Mouse (Mus musculus) liver, embryonic 16.5 days (tissue): ENCODE measurements around the gene Tanc1. TPM values are rescaled to one million over a fixed set of nuclear protein-coding genes. Genes with fewer than 3 reads are reported as not detected.

ENCODE experiments used
- ATAC-seq: fragments of 200-750 bp; cut with Nextera tagmentation; 2 replicates; pipeline ENCODE4 v1.8.0; 2017; ENCODE audit warnings: low read depth, mild to moderate bottlenecking, moderate number of reproducible peaks, moderate library complexity
- H3K27ac ChIP-seq: fragments of 300-500 bp; sonication (generic); 2 replicates; pipeline ENCODE4 v1.5.1; 2014; ENCODE audit warnings: mild to moderate bottlenecking, low read length
- H3K27me3 ChIP-seq: fragments of 300-500 bp; sonication (generic); 2 replicates; pipeline ENCODE4 v1.6.1; 2014; ENCODE audit warnings: low read depth, low read length, mixed read lengths; ENCODE audit not compliant: control insufficient read depth, insufficient read depth
- H3K36me3 ChIP-seq: fragments of 300-500 bp; sonication (generic); 2 replicates; pipeline ENCODE4 v1.6.1; 2014; ENCODE audit warnings: mild to moderate bottlenecking; ENCODE audit not compliant: control insufficient read depth, insufficient read depth
- H3K4me1 ChIP-seq: fragments of 300-500 bp; sonication (generic); 2 replicates; pipeline ENCODE4 v1.6.1; 2014; ENCODE audit warnings: low read depth, low read length, mixed read lengths; ENCODE audit not compliant: control insufficient read depth
- H3K4me2 ChIP-seq: fragments of 300-500 bp; sonication (generic); 2 replicates; pipeline ENCODE4 v1.6.1; 2014; ENCODE audit warnings: low read depth, low read length, mixed read lengths
- H3K4me3 ChIP-seq: fragments of 300-500 bp; sonication (generic); 2 replicates; pipeline ENCODE4 v1.5.1; 2014; ENCODE audit warnings: low read depth, mild to moderate bottlenecking, low read length
- H3K9ac ChIP-seq: fragments of 300-500 bp; sonication (generic); 2 replicates; pipeline ENCODE4 v1.6.1; 2014; ENCODE audit warnings: low read depth, low read length
- H3K9me3 ChIP-seq: fragments of 300-500 bp; sonication (generic); replicated peaks from 2 replicates; pipeline ENCODE4 v1.6.1; 2016; ENCODE audit warnings: low read length; ENCODE audit not compliant: control insufficient read depth
- WGBS: fragments of 180-500 bp; shearing (Covaris S2); extraction: QIAGEN DNeasy Blood & Tissue Kit; methylation state at CpG from one replicate; pipeline ENCODE4 v1.1.7; 2014; ENCODE audit not compliant: insufficient replicate concordance; 5-methylcytosine and 5-hydroxymethylcytosine counted together
- polyA plus RNA-seq: library from polyadenylated mRNA; unstranded; fragments of >200 nt; fragmentation: Nextera tagmentation; extraction: Ambion mirVana; gene quantifications from 2 replicates; pipeline ENCODE4 v1.2.1, GENCODE M21; 2015

Gene Tanc1
- polyA plus RNA-seq, 1 experiment from 2014 or later, result 3.9 TPM

DNA sequence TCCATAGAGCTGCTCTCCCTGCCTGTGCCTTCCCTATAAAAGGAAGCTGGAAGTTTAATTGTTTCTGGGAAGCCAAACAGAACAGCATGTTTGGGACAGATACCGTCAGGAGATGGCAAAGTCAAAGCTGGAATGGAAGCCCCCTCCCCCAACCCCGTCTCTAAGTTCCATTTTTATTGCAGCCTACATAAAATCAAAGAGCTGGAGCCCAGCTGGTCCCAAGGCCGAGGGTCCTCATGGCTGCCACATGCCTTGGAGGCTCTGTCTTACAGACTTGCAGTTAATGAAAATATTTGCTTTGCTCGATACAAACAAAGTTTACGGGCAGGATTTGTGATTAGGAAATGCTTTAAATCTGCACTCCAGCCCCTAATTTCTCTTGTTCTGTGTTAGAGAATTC is 109.9 kb downstream of the Tanc1 start:
- no peak overlapping the region for H3K4me3 ChIP-seq
- H3K4me2 ChIP-seq, result no peak overlapping the region
- WGBS, result 44% methylated on average over 5 of the region's 5 CpGs
- H3K9ac ChIP-seq, result no peak overlapping the region
- H3K27me3 ChIP-seq, result no peaks in the 10 kb centered on the region
- H3K27ac ChIP-seq, result no peak overlapping the region
- no peak for ATAC-seq
- no peaks in the 10 kb centered on the region for H3K9me3 ChIP-seq
- H3K4me1 ChIP-seq, result no peaks in the 10 kb centered on the region; the same call in none of the 2 replicates
- no peaks in the 10 kb centered on the region for H3K36me3 ChIP-seq

DNA sequence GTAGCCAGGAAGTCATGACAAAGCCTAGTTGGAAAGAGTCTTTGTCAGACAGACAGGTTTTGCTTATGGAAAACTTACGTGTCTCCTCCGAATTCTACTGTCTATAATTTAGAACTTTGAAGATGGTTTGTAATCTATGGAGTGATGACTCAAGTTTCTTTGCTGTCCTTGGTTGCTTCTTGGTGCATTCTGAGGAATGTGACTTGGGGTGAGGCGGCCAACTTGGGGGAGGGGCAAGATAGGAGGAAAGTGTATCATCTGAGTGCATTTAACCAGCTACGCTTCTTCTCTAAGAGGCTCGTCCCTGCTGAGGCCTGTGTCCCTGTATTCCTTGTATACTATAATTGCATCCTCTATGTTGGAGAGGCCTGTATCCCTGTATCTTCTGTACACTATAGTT is 111.5 kb downstream of the Tanc1 start:
- Histone ChIP-seq H3K4me1 (no peaks in the 10 kb centered on the region; the same call in none of the 2 replicates), H3K4me2 (no peak overlapping the region), H3K9me3 (no peaks in the 10 kb centered on the region), H3K27ac (no peak overlapping the region), H3K9ac (no peak overlapping the region), H3K4me3 (no peak overlapping the region), H3K36me3 (no peaks in the 10 kb centered on the region), H3K27me3 (no peaks in the 10 kb centered on the region)
- ATAC-seq, result no peak
- WGBS, result 61% methylated on average over 5 of the region's 5 CpGs

DNA sequence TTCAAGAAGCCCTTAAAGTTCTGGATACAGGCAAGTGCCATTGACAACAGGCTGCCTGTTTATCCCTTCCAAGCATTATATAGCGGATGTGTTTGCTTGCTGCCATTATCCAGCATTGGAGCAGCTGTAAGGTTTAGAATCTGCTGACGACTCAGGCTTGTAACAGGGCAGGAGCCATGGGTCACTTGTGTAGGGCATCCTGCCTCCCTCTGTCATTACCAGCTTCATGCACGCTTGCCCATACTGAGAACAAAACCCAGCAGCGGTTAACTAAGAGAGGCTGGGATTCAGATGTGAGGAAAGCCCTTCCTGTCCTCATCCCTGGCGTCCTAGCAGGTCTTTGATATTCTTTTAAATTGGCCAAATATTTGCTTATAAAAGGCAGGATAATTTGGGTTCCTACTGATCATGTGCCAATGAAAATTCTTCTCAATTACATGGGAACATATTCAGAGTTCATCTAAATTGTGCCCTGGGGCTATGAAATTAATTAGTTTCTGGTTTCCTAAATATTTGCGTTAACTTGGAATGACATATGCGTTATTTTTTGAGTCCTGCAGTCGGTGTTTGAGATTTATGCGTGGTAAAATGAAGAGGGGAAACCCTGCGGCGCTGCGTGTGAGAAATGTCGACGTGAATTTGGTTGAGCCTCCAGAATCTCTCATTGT is 113.8 kb downstream of the Tanc1 start:
- H3K36me3 ChIP-seq, result no peaks in the 10 kb centered on the region
- no peak overlapping the region for H3K27ac ChIP-seq
- no peak overlapping the region for H3K9ac ChIP-seq
- no peak overlapping the region for H3K4me2 ChIP-seq
- H3K27me3 ChIP-seq, result no peaks in the 10 kb centered on the region
- H3K4me3 ChIP-seq, result no peak overlapping the region
- no peaks in the 10 kb centered on the region for H3K9me3 ChIP-seq
- ATAC-seq, result no peak
- 73% methylated on average over 14 of the region's 14 CpGs for WGBS
- no peaks in the 10 kb centered on the region; the same call in 1 of the 2 replicates for H3K4me1 ChIP-seq

DNA sequence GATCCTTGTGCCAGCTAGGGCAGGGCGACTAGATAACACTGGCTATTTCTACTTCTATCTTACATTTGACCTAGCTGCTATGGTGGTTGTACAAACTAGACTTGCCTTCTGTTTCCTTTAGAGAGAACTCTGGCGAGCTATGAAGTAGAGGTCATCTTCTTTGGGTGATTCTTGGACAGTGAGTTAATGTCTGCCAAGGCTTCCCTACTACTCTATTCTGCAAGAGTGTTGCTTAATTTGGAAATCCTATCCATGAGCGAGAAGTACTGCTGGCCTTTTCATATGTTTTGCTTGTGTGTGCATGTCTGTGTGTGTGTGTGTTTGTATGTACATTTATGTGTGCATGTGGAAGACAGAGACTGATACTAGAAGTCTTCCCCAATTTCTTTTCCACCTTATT is 120.0 kb downstream of the Tanc1 start:
- H3K27ac ChIP-seq, result no peak overlapping the region
- no peaks in the 10 kb centered on the region for H3K36me3 ChIP-seq
- H3K27me3 ChIP-seq, result no peaks in the 10 kb centered on the region
- no peak for ATAC-seq
- no peaks in the 10 kb centered on the region for H3K4me1 ChIP-seq
- H3K9ac ChIP-seq, result no peak overlapping the region
- 62% methylated on average over 3 of the region's 3 CpGs for WGBS
- no peak overlapping the region for H3K4me3 ChIP-seq
- H3K4me2 ChIP-seq, result no peak overlapping the region
- no peaks in the 10 kb centered on the region for H3K9me3 ChIP-seq

DNA sequence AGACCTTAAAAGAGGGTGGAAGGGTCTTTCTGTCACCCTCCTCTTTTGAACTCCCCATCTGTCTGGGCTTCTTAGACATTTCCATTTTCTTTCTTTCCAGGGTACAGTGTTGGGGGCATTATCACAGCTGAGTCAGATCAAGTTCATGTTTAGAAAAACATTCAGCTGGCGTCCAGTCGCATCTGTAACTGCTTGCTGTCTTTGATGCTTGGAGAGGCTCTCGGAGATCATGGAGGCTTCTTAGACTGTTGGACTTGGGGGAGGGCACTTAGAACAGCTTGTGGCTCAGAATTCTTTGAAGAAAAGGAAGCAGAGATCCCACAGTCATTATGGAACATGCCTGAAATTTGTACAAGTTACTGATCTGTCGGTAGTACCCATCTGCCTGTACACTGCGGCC is 121.6 kb downstream of the Tanc1 start:
- no peak for ATAC-seq

DNA sequence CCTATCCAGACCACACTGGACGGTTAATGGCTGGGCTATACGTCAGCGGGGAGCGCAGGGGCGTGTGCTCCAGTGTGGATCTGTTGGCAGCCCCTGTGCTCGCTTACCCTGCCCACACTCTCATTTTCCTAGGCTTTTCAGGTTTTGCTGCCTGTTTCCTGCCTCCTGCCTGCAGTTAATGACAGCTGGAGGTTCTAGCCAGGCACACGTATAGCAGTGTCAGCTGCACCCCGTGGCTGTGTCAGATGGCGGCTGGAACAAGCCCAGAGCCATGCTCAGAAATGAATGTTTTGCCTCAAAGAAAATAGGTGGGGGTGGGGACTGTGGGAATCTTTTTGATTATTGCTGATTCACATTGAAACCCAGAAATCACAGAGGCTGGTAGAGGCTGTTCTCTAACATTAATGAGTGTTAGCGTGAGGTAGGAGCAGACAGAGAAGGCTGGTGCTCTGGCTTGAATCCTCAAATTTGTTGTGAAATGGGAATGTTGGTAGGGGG is 124.6 kb downstream of the Tanc1 start:
- H3K4me2 ChIP-seq, result no peak overlapping the region
- H3K9ac ChIP-seq, result no peak overlapping the region
- H3K4me3 ChIP-seq, result no peak overlapping the region
- WGBS, result 63% methylated on average over 10 of the region's 10 CpGs
- no peaks in the 10 kb centered on the region for H3K36me3 ChIP-seq
- no peak overlapping the region for H3K27ac ChIP-seq
- no peaks in the 10 kb centered on the region for H3K27me3 ChIP-seq
- no peaks in the 10 kb centered on the region for H3K4me1 ChIP-seq
- H3K9me3 ChIP-seq, result no peaks in the 10 kb centered on the region
- ATAC-seq, result no peak

More for the DNA sequence above, 121.6 kb downstream of the Tanc1 start:
- WGBS, result 72% methylated on average over 5 of the region's 5 CpGs
- no peaks in the 10 kb centered on the region for H3K9me3 ChIP-seq
- no peaks in the 10 kb centered on the region for H3K27me3 ChIP-seq
- H3K4me3 ChIP-seq, result no peak overlapping the region
- no peak overlapping the region for H3K4me2 ChIP-seq
- H3K4me1 ChIP-seq, result no peaks in the 10 kb centered on the region
- H3K36me3 ChIP-seq, result no peaks in the 10 kb centered on the region
- no peak overlapping the region for H3K9ac ChIP-seq
- H3K27ac ChIP-seq, result no peak overlapping the region

DNA sequence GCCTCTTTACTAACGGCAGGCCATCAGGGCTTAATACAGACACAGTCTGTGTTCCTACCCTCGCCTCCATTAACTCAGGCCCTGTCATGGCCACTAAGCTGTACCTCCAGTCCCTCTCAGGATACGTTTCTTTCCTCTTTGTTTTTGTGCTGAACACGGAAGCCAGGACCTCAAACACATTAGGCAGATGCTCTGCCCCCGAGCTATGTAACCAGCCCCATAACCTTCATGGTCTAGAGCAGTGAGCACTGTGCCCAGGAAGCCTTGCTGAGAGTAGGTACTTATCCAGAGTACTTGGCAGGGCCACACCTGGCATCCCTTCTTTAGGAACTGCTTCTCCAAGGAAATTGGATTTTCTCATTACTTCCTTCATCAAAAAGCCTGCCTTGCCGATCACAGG is 125.5 kb downstream of the Tanc1 start:
- 58% methylated on average over 6 of the region's 6 CpGs for WGBS
- no peak overlapping the region for H3K9ac ChIP-seq
- no peaks in the 10 kb centered on the region for H3K36me3 ChIP-seq
- H3K27me3 ChIP-seq, result no peaks in the 10 kb centered on the region
- no peak overlapping the region for H3K4me2 ChIP-seq
- ATAC-seq, result no peak
- H3K27ac ChIP-seq, result no peak overlapping the region
- H3K4me3 ChIP-seq, result no peak overlapping the region
- H3K4me1 ChIP-seq, result no peaks in the 10 kb centered on the region
- no peaks in the 10 kb centered on the region for H3K9me3 ChIP-seq

DNA sequence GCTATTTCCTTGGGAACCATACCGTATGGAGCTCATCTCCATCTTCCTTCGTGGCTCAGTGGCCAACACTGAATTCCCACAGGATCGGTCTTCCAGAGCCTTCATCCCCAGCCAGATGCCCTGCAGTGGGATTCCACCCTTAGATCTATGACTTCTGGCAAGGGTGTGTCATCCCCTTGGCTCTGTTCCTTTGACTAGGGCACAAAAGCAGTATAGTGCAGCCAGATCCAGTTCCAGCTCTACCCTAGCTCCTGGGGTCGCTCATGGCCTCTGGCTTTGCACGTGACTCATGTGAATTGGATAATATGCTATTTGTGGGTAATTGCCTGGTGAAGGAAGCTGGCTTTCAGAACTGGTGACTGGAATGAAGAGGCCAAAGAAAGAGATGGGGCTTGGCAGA is 126.5 kb downstream of the Tanc1 start:
- H3K4me2 ChIP-seq, result no peak overlapping the region
- H3K27me3 ChIP-seq, result no peaks in the 10 kb centered on the region
- H3K4me1 ChIP-seq, result no peaks in the 10 kb centered on the region
- H3K9me3 ChIP-seq, result no peaks in the 10 kb centered on the region
- 77% methylated on average over 5 of the region's 5 CpGs for WGBS
- no peak overlapping the region for H3K9ac ChIP-seq
- H3K27ac ChIP-seq, result no peak overlapping the region
- H3K4me3 ChIP-seq, result no peak overlapping the region
- no peaks in the 10 kb centered on the region for H3K36me3 ChIP-seq
- ATAC-seq, result no peak

DNA sequence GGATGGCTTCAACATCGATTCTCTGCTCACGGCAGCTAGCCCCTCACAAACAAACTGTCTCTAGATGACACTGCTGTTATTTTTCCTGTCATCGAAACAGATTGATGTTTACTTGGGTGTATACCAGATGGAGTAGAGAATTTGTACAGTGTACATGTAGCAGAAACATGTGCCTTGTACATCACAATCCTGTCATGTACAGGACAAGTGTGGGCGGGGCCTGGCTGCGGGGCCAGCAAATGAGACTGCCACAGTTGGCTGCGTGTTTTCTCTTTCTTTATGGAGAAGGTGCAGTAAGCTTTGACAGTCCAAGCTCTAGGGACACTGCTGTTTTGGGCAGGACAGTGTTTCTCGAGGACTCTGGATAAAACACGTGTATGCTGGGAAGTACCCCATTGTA is 127.2 kb downstream of the Tanc1 start:
- 66% methylated on average over 8 of the region's 8 CpGs for whole genome bisulfite sequencing
- no peaks in the 10 kb centered on the region for H3K27me3 ChIP-seq
- ATAC-seq, result no peak

More for the DNA sequence above, 127.2 kb downstream of the Tanc1 start:
- Histone ChIP-seq H3K9ac (no peak overlapping the region), H3K9me3 (no peaks in the 10 kb centered on the region), H3K36me3 (no peaks in the 10 kb centered on the region), H3K27ac (no peak overlapping the region), H3K4me2 (no peak overlapping the region), H3K4me3 (no peak overlapping the region), H3K4me1 (no peaks in the 10 kb centered on the region)
